Mouse (Mus musculus): ENCODE results near the gene Pdp2. TPM values are rescaled to one million over a fixed set of nuclear protein-coding genes. Genes with fewer than 3 reads are reported as not detected.

Gene Pdp2
- 15.0 TPM for polyA plus RNA-seq (2014; fragmentation: Illumina TruSeq; extraction: RNeasy Lipid Tissue Mini Kit (QIAGEN cat#74804); ENCODE audit: low read depth, low replicate concordance)

DNA sequence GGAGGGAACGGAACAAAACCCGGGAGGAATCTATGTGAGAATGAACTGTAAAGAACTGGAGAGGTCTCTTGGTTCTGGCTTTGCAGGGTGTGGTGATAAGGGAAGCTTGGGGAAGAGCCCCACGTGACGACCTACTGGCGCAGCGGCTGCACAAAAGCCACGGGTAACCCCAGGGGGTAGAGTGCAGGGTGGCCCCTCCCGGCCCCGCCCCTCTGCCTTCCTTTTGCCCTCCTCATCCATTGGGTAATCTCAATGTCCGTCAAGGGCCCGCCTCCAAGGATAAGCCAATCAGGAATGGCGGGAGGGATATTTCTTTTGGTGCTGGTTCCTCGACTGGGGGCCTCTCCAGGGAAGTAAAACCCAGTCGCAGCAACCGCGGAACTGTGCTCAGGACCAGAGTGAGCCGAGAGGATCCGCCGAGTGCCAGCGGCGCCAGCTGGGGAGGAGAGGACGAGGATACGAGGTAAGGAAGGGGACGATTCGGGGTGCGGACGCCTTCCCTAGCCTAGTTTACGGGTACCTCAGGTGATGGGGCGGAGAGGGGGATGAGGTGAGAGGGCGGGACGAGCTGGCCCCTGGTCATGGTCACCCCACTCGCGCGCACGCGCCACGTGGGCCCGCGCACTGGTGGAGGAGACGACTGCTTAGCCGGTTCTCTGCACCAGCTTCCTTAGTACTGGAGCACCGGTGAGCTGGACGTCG, at the start of gene Pdp2:
TSS of gene Pdp2 (plus strand) at position 319 of the 702 bp plus-strand sequence.

DNA sequence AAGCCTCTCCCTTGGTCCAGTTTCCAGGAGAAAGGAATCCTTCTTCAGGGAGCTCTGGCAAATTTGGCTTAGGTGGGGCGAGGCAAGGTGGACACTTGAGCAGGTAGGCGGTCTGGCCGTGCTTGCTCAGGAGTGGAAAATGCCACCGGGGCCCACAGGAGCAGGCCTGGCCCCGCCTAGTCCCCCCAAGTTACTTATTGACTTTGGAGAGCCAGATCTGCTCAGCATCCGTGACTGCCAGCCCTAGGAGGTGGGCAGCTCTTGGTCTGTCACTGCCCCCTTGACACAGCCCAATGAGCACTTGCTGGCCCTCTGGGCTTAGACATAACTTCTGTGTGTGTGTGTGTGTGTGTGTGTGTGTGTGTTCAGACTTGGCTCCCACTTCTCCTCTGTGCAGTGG, 32.9 kb downstream of the Pdp2 start, which contains the start of gene Cdh16:
TSS of gene Cdh16 (minus strand) at position 236 of the 400 bp plus-strand sequence.

DNA sequence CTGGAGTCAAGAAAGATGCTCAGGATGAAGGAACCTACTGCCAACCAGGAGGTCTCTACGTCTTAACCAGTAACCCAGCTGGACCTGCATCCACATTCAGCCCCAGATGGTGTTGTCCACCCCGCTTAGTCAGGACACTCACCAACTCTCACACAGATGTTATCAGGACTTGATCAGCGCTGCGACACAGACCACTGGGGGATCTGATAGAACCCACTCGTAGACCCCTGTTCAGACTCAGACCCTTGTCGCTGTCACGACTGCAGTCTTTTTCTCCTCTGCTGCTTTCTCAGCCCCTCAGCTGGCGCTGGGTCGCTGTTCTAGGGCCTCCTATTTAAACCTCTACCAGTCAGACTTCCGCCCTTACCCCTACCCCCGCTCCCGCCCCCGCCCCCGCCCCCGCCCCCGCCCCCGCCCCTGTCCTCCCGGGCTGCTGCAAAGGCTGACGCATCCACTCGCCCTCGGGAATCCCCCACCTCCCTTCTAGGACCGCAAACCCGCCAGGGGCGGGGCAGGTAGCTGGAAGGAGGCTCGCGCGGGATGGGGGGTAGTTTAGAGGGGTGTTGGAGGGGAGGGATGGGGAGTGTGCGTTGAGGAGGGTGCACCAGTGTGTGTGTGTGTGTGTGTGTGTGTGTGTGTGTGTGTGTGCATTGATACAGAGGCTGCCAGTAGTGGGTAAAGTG, 39.9 kb downstream of the Pdp2 start, which contains the start of gene Rrad:
TSS of gene Rrad (minus strand) at position 347 of the 683 bp plus-strand sequence.

DNA sequence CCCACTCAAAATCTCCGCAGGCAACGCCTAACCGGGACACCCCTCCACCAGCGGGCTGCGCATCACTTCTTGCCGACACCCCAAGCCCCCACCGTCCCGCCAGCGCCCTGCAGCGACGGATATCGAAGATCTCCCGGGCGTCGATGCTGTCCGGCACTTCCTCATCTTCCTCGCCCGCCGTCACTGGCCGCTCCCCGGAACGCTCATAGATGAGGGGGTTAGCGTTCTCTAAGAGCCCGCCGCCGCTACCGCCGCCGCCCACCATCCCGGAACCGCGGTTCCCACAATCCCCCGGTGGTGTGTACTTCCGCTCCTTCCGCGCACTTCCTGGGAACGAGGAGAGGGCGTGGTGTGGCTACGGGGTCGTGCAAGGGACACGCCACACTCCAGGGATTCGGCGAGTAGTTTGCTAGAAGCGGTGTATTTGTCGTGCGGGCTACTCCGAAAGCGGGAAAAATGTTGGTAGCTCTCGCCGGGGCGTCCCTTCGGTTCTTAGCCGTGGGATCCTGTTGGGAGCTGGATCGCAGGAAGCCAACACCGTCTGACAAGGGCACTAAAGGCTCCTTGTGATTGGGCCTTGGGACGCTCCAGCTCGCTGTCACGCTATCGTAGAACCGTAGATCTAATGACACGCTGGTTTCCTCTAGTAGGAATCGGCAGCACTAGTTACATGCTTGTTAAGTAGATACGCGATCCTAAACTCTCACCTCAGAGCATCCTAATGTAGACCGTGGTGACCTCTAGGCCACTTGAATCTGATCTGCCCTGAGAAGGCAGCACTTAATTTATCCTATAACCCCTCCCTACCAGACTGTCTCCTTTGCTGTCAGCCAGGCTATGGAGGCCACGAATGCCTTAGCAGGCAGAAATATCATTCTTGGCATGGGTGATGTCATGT, 50.4 kb downstream of the Pdp2 start, which contains the start of gene Ciao2b:
TSS of gene Ciao2b (minus strand) at position 540 of the 898 bp plus-strand sequence.

Other genes with a start within 250 kb of the Pdp2 start
- gene Cmtm4, start 195.6 kb upstream of the Pdp2 start, polyA plus RNA-seq (2014; fragmentation: Illumina TruSeq; extraction: RNeasy Lipid Tissue Mini Kit (QIAGEN cat#74804); ENCODE audit: low read depth, low replicate concordance), result 11.0 TPM
- 46.8 TPM for gene Dync1li2, start 148.4 kb upstream of the Pdp2 start, polyA plus RNA-seq (2014; fragmentation: Illumina TruSeq; extraction: RNeasy Lipid Tissue Mini Kit (QIAGEN cat#74804); ENCODE audit: low read depth, low replicate concordance)
- not detected for gene Terb1, start 81.5 kb upstream of the Pdp2 start, polyA plus RNA-seq (2014; fragmentation: Illumina TruSeq; extraction: RNeasy Lipid Tissue Mini Kit (QIAGEN cat#74804); ENCODE audit: low read depth, low replicate concordance)
- gene Nae1, start 56.8 kb upstream of the Pdp2 start, polyA plus RNA-seq (2014; fragmentation: Illumina TruSeq; extraction: RNeasy Lipid Tissue Mini Kit (QIAGEN cat#74804); ENCODE audit: low read depth, low replicate concordance), result 52.6 TPM
- 5.7 TPM for gene Car7, start 56.8 kb upstream of the Pdp2 start, polyA plus RNA-seq (2014; fragmentation: Illumina TruSeq; extraction: RNeasy Lipid Tissue Mini Kit (QIAGEN cat#74804); ENCODE audit: low read depth, low replicate concordance)
- 4.3 TPM for gene Cdh16, start 32.9 kb downstream of the Pdp2 start, polyA plus RNA-seq (2014; fragmentation: Illumina TruSeq; extraction: RNeasy Lipid Tissue Mini Kit (QIAGEN cat#74804); ENCODE audit: low read depth, low replicate concordance)
- 272 TPM for gene Rrad, start 39.9 kb downstream of the Pdp2 start, polyA plus RNA-seq (2014; fragmentation: Illumina TruSeq; extraction: RNeasy Lipid Tissue Mini Kit (QIAGEN cat#74804); ENCODE audit: low read depth, low replicate concordance)
- 58.7 TPM for gene Ciao2b, start 50.5 kb downstream of the Pdp2 start, polyA plus RNA-seq (2014; fragmentation: Illumina TruSeq; extraction: RNeasy Lipid Tissue Mini Kit (QIAGEN cat#74804); ENCODE audit: low read depth, low replicate concordance)
- gene Ces2a, start 142.6 kb downstream of the Pdp2 start, polyA plus RNA-seq (2014; fragmentation: Illumina TruSeq; extraction: RNeasy Lipid Tissue Mini Kit (QIAGEN cat#74804); ENCODE audit: low read depth, low replicate concordance), result 0.24 TPM
- not detected for gene Ces2b, start 240.1 kb downstream of the Pdp2 start, polyA plus RNA-seq (2014; fragmentation: Illumina TruSeq; extraction: RNeasy Lipid Tissue Mini Kit (QIAGEN cat#74804); ENCODE audit: low read depth, low replicate concordance)

Data from heart, adult 10 weeks (tissue).